Mouse (Mus musculus): ENCODE data around the gene Ovol1. TPM values are rescaled to one million over a fixed set of nuclear protein-coding genes. Genes with fewer than 3 reads are reported as not detected.

Ovol1 gene
- polyA plus RNA-seq, 1 experiment from 2014 or later: 0.18 TPM

DNA sequence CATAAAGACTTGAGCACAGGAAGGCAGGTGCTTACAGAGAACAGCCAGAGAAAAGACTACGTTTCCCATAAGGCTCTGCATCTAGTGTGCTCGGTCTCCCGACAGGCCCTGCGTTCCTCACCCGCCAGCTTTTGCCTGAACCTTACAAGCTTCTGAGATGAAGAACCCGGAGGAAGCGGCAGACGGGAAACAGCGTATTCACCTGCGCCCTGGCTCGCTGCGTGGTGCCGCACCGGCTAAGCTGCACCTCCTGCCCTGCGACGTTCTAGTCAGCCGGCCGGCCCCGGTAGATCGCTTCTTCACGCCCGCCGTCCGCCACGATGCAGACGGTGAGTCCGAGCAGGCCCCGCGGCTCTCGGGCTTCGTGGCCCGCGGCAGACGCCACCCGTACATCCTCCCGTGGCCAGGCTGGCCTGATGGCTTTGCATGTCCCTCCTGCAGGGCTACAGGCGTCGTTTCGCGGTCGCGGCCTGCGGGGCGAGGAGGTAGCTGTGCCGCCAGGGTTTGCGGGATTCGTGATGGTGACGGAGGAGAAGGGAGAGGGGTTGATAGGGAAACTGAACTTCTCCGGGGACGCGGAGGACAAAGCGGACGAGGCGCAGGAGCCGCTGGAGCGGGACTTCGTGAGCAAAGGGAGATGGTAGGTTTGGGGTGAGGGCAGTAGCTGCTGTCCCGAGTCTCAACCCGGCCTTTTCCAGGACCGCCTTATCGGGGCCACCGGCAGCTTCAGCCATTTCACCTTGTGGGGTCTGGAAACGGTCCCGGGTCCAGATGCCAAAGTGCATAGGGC lies 41.5 kb upstream of the Ovol1 start, which contains the start of gene Rnaseh2c:
TSS of gene Rnaseh2c (plus strand) at position 122 of the 790 bp plus-strand sequence.
- Histone ChIP-seq H3K27ac (ENCODE audit: low read depth, low read length) (peak within 1 kb of the TSS; percentile 71), H3K4me3 (ENCODE audit: low read depth, low read length) (peak within 1 kb of the TSS; percentile 95), H3K9me3 (ENCODE audit: control insufficient read depth, low read length) (no peaks in the 10 kb centered on the region), H3K36me3 (ENCODE audit: control insufficient read depth, insufficient read depth, low read length) (peaks cover 37% of the 10 kb centered on the region), H3K4me2 (peak within 1 kb of the TSS; percentile 94), H3K9ac (ENCODE audit: low read length) (peak within 1 kb of the TSS; percentile 95), H3K4me1 (ENCODE audit: control insufficient read depth, insufficient read depth, low read length) (peaks cover 9% of the 10 kb centered on the region), H3K27me3 (ENCODE audit: control insufficient read depth, insufficient read depth, low read length) (no peaks in the 10 kb centered on the region)
- ATAC-seq (ENCODE audit: low FRiP score) (peak; percentile 89), DNase-seq (ENCODE audit: low spot score, missing footprints) (peak; percentile 96)
- under 1% methylated on average over 64 of the region's 64 CpGs for WGBS

DNA sequence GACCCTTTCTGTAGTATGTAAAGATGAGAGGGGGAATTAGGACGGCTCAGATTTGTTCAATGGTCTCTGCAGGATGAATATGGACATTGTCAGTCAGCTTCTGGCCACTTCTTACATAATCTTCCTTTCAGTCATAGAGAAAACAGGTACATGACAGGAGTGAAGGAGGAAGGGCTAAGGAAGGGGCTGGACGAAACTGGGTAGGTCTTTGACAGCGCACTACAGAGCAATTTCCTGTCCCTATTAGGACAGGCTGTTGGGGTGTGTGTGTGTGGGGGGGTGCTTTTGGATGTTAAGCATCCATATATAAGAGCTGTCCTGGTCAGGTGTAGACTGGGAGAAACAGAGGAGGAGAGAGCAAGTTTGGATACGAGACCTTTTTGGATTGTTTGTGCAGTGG lies 38.8 kb upstream of the Ovol1 start:
- no peak for ATAC-seq (ENCODE audit: low FRiP score)
- peaks cover 13% of the 10 kb centered on the region; the same call in 1 of the 2 replicates for H3K36me3 ChIP-seq (ENCODE audit: control insufficient read depth, insufficient read depth, low read length)
- 78% methylated on average over 4 of the region's 4 CpGs for WGBS
- no peaks in the 10 kb centered on the region for H3K9me3 ChIP-seq (ENCODE audit: control insufficient read depth, low read length)
- no peak overlapping the region for H3K4me3 ChIP-seq (ENCODE audit: low read depth, low read length)
- H3K9ac ChIP-seq (ENCODE audit: low read length): no peak overlapping the region
- H3K4me1 ChIP-seq (ENCODE audit: control insufficient read depth, insufficient read depth, low read length): peaks cover 9% of the 10 kb centered on the region
- DNase-seq (ENCODE audit: low spot score, missing footprints): no peak
- no peaks in the 10 kb centered on the region for H3K27me3 ChIP-seq (ENCODE audit: control insufficient read depth, insufficient read depth, low read length)
- no peak overlapping the region for H3K4me2 ChIP-seq
- H3K27ac ChIP-seq (ENCODE audit: low read depth, low read length): no peak overlapping the region

DNA sequence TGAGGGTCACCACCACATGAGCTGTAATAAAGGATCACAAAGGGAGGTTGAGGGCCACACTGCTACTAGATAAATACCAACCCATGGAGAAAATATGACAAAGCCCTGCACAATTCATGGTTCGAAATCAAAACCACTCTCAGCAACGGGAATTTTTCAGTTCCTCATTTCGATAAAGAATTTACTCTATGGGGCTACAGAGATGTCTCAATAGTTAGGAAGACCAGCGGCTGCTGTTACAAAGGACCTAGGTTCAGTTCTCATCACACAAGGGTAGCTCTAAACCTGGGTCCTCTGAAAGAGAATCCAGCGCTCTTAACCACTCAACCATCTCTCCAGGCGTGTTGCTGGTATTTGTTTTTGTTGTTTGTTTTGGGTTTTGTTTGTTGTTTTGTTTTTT lies 31.4 kb upstream of the Ovol1 start:
- Histone ChIP-seq H3K36me3 (ENCODE audit: control insufficient read depth, insufficient read depth, low read length) (no peaks in the 10 kb centered on the region), H3K4me3 (ENCODE audit: low read depth, low read length) (no peak overlapping the region), H3K4me2 (no peak overlapping the region), H3K27ac (ENCODE audit: low read depth, low read length) (no peak overlapping the region), H3K4me1 (ENCODE audit: control insufficient read depth, insufficient read depth, low read length) (no peaks in the 10 kb centered on the region), H3K27me3 (ENCODE audit: control insufficient read depth, insufficient read depth, low read length) (no peaks in the 10 kb centered on the region), H3K9me3 (ENCODE audit: control insufficient read depth, low read length) (no peaks in the 10 kb centered on the region), H3K9ac (ENCODE audit: low read length) (no peak overlapping the region)
- WGBS: 93% methylated on average over 6 of the region's 6 CpGs
- DNase-seq (ENCODE audit: low spot score, missing footprints) (no peak), ATAC-seq (ENCODE audit: low FRiP score) (no peak)

DNA sequence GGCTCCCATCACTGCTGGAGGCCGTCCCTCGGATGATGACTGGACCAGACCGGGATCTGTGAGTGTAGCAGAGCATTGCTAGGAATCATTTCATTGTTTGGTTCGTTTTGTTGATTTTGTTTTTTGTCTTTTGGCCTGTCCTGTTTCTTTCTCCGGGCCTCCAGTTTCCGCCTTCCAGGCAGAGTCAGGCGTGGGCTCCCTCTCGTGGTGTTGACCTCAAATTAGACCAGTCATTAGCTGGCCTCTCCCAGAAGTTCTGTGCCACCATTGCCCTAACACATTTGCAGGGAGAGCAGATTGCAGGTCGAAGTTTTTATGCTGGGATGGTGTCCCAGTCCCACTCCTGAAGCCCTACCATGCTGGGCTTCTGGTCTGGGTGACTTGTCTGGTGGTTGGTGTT lies 28.7 kb upstream of the Ovol1 start:
- ATAC-seq (ENCODE audit: low FRiP score) (no peak), DNase-seq (ENCODE audit: low spot score, missing footprints) (no peak)
- H3K4me3 ChIP-seq (ENCODE audit: low read depth, low read length): no peak overlapping the region
- no peak overlapping the region for H3K4me2 ChIP-seq
- 76% methylated on average over 9 of the region's 9 CpGs for WGBS
- no peak overlapping the region for H3K9ac ChIP-seq (ENCODE audit: low read length)
- H3K27me3 ChIP-seq (ENCODE audit: control insufficient read depth, insufficient read depth, low read length): no peaks in the 10 kb centered on the region
- no peaks in the 10 kb centered on the region for H3K4me1 ChIP-seq (ENCODE audit: control insufficient read depth, insufficient read depth, low read length)
- H3K27ac ChIP-seq (ENCODE audit: low read depth, low read length): no peak overlapping the region
- no peaks in the 10 kb centered on the region for H3K9me3 ChIP-seq (ENCODE audit: control insufficient read depth, low read length)
- no peaks in the 10 kb centered on the region for H3K36me3 ChIP-seq (ENCODE audit: control insufficient read depth, insufficient read depth, low read length)

DNA sequence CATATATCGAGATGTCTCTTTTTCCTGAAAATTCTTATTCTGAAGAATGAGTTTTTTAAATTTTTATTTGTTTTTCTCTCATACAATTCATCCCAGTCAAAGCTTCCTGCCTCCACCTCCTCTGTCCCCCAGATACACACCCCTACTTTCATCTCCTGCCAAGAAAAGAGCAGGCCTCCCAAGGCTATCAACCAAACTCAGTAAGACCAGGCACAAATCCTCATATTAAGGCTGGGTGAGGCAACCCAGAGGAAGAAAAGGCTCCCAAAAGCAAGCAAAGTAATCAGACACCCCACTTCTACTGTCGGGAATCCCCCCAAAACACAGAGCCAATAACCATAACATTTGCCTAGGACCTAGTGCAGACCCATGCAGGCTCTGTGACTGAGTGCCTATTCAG lies 21.5 kb upstream of the Ovol1 start:
- H3K4me2 ChIP-seq: no peak overlapping the region
- no peak overlapping the region for H3K9ac ChIP-seq (ENCODE audit: low read length)
- H3K9me3 ChIP-seq (ENCODE audit: control insufficient read depth, low read length): no peaks in the 10 kb centered on the region
- no peaks in the 10 kb centered on the region for H3K4me1 ChIP-seq (ENCODE audit: control insufficient read depth, insufficient read depth, low read length)
- ATAC-seq (ENCODE audit: low FRiP score): no peak
- 82% methylated on average over 2 of the region's 2 CpGs for WGBS
- H3K27ac ChIP-seq (ENCODE audit: low read depth, low read length): no peak overlapping the region
- no peak for DNase-seq (ENCODE audit: low spot score, missing footprints)
- no peak overlapping the region for H3K4me3 ChIP-seq (ENCODE audit: low read depth, low read length)
- H3K27me3 ChIP-seq (ENCODE audit: control insufficient read depth, insufficient read depth, low read length): no peaks in the 10 kb centered on the region
- H3K36me3 ChIP-seq (ENCODE audit: control insufficient read depth, insufficient read depth, low read length): no peaks in the 10 kb centered on the region

DNA sequence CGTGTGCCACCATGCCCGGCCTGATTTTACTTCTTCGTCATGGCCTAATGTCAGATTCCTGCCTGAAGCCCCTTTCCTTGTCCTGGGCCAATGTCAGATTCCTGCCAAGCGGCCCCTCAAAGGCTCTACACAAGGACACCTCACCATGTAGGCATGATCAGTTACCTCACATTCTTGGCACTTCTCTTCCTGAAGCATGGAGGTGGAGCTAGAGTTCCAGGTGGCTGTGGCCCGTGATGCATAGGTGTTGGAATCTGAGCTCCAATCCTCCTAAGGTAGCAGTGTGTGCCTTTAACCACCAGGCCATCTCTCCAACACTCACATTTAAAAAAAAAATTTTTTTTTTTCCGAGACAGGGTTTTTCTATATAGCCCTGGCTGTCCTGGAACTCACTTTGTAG lies 20.3 kb upstream of the Ovol1 start:
- Histone ChIP-seq H3K27ac (ENCODE audit: low read depth, low read length) (no peak overlapping the region), H3K27me3 (ENCODE audit: control insufficient read depth, insufficient read depth, low read length) (no peaks in the 10 kb centered on the region), H3K9ac (ENCODE audit: low read length) (no peak overlapping the region), H3K36me3 (ENCODE audit: control insufficient read depth, insufficient read depth, low read length) (no peaks in the 10 kb centered on the region), H3K9me3 (ENCODE audit: control insufficient read depth, low read length) (no peaks in the 10 kb centered on the region), H3K4me3 (ENCODE audit: low read depth, low read length) (no peak overlapping the region), H3K4me2 (no peak overlapping the region), H3K4me1 (ENCODE audit: control insufficient read depth, insufficient read depth, low read length) (no peaks in the 10 kb centered on the region)
- ATAC-seq (ENCODE audit: low FRiP score) (no peak), DNase-seq (ENCODE audit: low spot score, missing footprints) (peak; percentile 14)
- 85% methylated on average over 6 of the region's 6 CpGs for WGBS

DNA sequence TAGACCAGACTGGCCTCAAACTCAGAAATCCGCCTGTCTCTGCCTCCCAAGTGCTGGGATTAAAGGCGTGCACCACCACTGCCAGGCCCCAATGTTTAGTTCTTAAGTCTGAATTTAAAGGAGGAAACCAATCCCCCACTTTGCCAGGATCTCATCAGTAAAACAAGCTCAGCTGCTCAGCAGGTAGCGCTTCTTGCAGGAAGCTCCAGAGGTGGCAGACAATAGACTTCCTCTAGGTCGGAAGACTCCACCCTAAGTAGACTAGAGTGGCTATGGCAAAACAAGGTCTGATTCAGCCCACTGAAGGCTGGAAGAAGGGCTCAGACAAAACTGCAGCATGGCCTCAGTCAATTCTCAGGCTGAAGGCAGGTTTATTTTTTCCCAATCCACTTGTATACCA lies 19.5 kb upstream of the Ovol1 start:
- 74% methylated on average over 4 of the region's 4 CpGs for WGBS
- no peak for DNase-seq (ENCODE audit: low spot score, missing footprints)
- Histone ChIP-seq H3K4me1 (ENCODE audit: control insufficient read depth, insufficient read depth, low read length) (no peaks in the 10 kb centered on the region), H3K9me3 (ENCODE audit: control insufficient read depth, low read length) (no peaks in the 10 kb centered on the region), H3K36me3 (ENCODE audit: control insufficient read depth, insufficient read depth, low read length) (no peaks in the 10 kb centered on the region), H3K9ac (ENCODE audit: low read length) (no peak overlapping the region), H3K4me3 (ENCODE audit: low read depth, low read length) (no peak overlapping the region), H3K4me2 (no peak overlapping the region), H3K27ac (ENCODE audit: low read depth, low read length) (no peak overlapping the region), H3K27me3 (ENCODE audit: control insufficient read depth, insufficient read depth, low read length) (no peaks in the 10 kb centered on the region)
- ATAC-seq (ENCODE audit: low FRiP score): no peak

DNA sequence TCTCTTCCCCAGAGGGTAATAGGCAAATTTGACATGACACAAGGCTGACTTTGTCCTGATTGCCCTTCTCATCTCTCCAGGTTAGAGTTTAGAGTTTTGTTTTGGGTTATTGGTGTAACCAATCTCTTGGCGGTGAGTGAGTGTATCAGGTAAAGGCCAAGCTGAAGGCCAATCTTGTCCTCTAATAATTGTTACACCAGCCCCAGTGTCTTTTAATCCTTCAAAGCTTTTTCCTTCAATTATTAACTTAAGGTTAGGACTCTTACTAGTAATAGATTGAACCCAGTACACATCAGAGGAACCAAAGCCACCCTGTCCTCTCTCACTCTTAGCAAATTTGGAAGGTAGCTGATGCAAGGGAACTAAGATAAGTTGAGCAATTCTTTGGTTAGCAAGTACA lies 14.9 kb upstream of the Ovol1 start:
- WGBS: 97% methylated on average over 1 of the region's 1 CpGs
- H3K9me3 ChIP-seq (ENCODE audit: control insufficient read depth, low read length): no peaks in the 10 kb centered on the region
- ATAC-seq (ENCODE audit: low FRiP score) (no peak), DNase-seq (ENCODE audit: low spot score, missing footprints) (no peak)
- no peaks in the 10 kb centered on the region for H3K36me3 ChIP-seq (ENCODE audit: control insufficient read depth, insufficient read depth, low read length)
- H3K27ac ChIP-seq (ENCODE audit: low read depth, low read length): no peak overlapping the region
- no peak overlapping the region for H3K4me3 ChIP-seq (ENCODE audit: low read depth, low read length)
- H3K9ac ChIP-seq (ENCODE audit: low read length): no peak overlapping the region
- no peak overlapping the region for H3K4me2 ChIP-seq
- no peaks in the 10 kb centered on the region for H3K27me3 ChIP-seq (ENCODE audit: control insufficient read depth, insufficient read depth, low read length)
- H3K4me1 ChIP-seq (ENCODE audit: control insufficient read depth, insufficient read depth, low read length): no peaks in the 10 kb centered on the region

DNA sequence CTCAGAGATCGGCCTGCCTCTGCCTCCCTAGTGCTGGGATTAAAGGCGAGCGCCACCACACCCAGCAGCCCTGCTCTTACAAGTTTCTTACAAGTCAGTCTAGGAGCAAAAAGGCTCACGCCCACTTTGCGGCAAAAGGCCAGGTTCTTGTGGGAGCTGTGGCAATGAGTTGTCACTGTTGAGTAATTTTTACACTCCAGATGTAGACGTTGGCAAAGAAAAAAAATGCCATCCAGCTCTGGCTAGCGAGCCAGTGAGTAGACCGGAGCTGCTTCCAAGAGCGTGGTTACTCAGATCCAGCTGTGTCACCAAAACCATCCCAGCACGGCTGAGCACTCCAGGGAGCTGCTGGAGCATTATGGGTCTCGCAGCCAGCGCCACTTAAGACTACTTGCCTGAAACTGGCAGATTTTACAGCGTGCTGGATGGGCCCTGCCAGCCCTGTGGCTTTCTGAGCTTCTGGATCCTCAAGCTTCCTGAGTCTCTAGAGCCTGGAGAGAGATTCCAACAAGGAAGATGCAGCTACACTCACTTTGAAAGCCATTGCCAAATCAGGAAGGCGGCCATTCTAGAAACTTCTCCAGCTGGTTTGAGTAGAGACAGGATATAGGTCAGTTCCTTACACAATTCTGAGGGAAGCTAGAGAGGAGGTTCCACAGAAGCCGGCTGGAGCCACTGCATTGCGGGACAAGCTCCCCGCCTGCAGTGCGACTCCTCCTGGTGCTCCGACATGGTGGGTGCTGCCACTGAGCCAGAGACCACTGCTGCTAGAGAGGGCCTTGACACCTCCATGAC lies 12.1 kb upstream of the Ovol1 start:
- Histone ChIP-seq H3K9ac (ENCODE audit: low read length) (no peak overlapping the region), H3K27me3 (ENCODE audit: control insufficient read depth, insufficient read depth, low read length) (no peaks in the 10 kb centered on the region), H3K4me3 (ENCODE audit: low read depth, low read length) (no peak overlapping the region), H3K9me3 (ENCODE audit: control insufficient read depth, low read length) (no peaks in the 10 kb centered on the region), H3K4me1 (ENCODE audit: control insufficient read depth, insufficient read depth, low read length) (peaks cover 2% of the 10 kb centered on the region; the same call in 1 of the 2 replicates), H3K27ac (ENCODE audit: low read depth, low read length) (no peak overlapping the region), H3K36me3 (ENCODE audit: control insufficient read depth, insufficient read depth, low read length) (no peaks in the 10 kb centered on the region), H3K4me2 (no peak overlapping the region)
- DNase-seq (ENCODE audit: low spot score, missing footprints) (no peak), ATAC-seq (ENCODE audit: low FRiP score) (no peak)
- 89% methylated on average over 19 of the region's 19 CpGs for WGBS
